Mouse (Mus musculus): ENCODE measurements at regions not wholly inside any gene's neighbourhood (a gene's known extent, or its start where the extent isn't known, plus 50 kb on each side); places are given as distances from the start of the nearest gene placed in this dataset.

DNA sequence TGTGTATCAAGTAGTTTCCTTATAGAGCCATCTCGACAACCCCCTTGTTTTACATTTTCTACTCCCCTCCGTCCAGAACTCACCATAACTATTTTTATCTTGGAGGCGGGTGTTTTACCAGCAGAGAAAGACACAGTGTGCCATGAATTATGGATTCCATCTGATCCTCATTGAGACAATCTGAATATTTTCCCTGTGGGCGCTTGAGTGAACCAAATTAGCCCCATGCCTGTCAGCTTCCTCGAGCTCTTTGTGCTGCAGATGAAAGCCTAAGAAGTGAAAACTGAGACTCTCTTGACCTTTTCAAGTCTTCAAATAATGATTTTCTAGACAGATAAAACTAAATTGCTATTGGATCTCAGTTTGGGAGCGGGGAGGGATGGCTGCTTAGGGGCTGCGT, 134.0 kb upstream of the Ddx18 start:
- Histone ChIP-seq H3K27ac (replicated peaks; ENCODE audit: low read depth, low read length) (no peak overlapping the region), H3K4me2 (ENCODE audit: low read depth, low read length) (0 out of 2 replicates have a peak overlapping the region, but pooled peaks have one; percentile 18), H3K27me3 (replicated peaks; ENCODE audit: control insufficient read depth, insufficient read depth, low read length) (no peaks in the 10 kb centered on the region), H3K9ac (ENCODE audit: low read depth, low read length) (no peak overlapping the region; the same call in 1 of the 2 replicates), H3K4me1 (ENCODE audit: control insufficient read depth, insufficient read depth, low read length) (no peaks in the 10 kb centered on the region), H3K9me3 (ENCODE audit: control insufficient read depth, low read length) (no peaks in the 10 kb centered on the region), H3K36me3 (ENCODE audit: control insufficient read depth, insufficient read depth, low read length) (no peaks in the 10 kb centered on the region), H3K4me3 (ENCODE audit: low read depth, low read length) (no peak overlapping the region)
- peak; percentile 65 for DNase-seq (ENCODE audit: low spot score)
- WGBS = 22% methylated on average over 7 of the region's 7 CpGs
- no peak for ATAC-seq (ENCODE audit: low read depth)

- Histone ChIP-seq H3K4me2 (ENCODE audit: low read depth, low read length) (no peak overlapping the region), H3K27me3 (replicated peaks; ENCODE audit: control insufficient read depth, insufficient read depth, low read length) (no peaks in the 10 kb centered on the region), H3K9me3 (ENCODE audit: control insufficient read depth, low read length) (no peaks in the 10 kb centered on the region), H3K4me1 (ENCODE audit: control insufficient read depth, insufficient read depth, low read length) (no peaks in the 10 kb centered on the region), H3K9ac (ENCODE audit: low read depth, low read length) (no peak overlapping the region), H3K27ac (replicated peaks; ENCODE audit: low read depth, low read length) (no peak overlapping the region), H3K36me3 (ENCODE audit: control insufficient read depth, insufficient read depth, low read length) (no peaks in the 10 kb centered on the region), H3K4me3 (ENCODE audit: low read depth, low read length) (no peak overlapping the region)
- DNase-seq (ENCODE audit: low spot score) = peak; percentile 7
- no peak for ATAC-seq (ENCODE audit: low read depth)
- WGBS = 55% methylated on average over 1 of the region's 1 CpGs
Measured at GRCm38 (mm10) chr1:121653901-121654300, 86.1 kb upstream of the Ddx18 start.

- Histone ChIP-seq H3K4me1 (ENCODE audit: control insufficient read depth, insufficient read depth, low read length) (no peaks in the 10 kb centered on the region), H3K27me3 (replicated peaks; ENCODE audit: control insufficient read depth, insufficient read depth, low read length) (no peaks in the 10 kb centered on the region), H3K9me3 (ENCODE audit: control insufficient read depth, low read length) (no peaks in the 10 kb centered on the region), H3K4me2 (ENCODE audit: low read depth, low read length) (no peak overlapping the region), H3K36me3 (ENCODE audit: control insufficient read depth, insufficient read depth, low read length) (no peaks in the 10 kb centered on the region), H3K4me3 (ENCODE audit: low read depth, low read length) (no peak overlapping the region), H3K27ac (replicated peaks; ENCODE audit: low read depth, low read length) (no peak overlapping the region), H3K9ac (ENCODE audit: low read depth, low read length) (no peak overlapping the region)
- ATAC-seq (ENCODE audit: low read depth) = no peak
- DNase-seq (ENCODE audit: low spot score) = no peak
- WGBS = 94% methylated on average over 3 of the region's 3 CpGs
Measured at GRCm38 (mm10) chr1:121650071-121650470, 82.3 kb upstream of the Ddx18 start.

GRCm38 (mm10) chr1:121631466-121631865, 63.7 kb upstream of the Ddx18 start:
- DNase-seq (ENCODE audit: low spot score) (no peak), ATAC-seq (ENCODE audit: low read depth) (no peak)
- no peak overlapping the region for H3K27ac ChIP-seq (replicated peaks; ENCODE audit: low read depth, low read length)
- no peak overlapping the region for H3K9ac ChIP-seq (ENCODE audit: low read depth, low read length)
- H3K4me3 ChIP-seq (ENCODE audit: low read depth, low read length) = no peak overlapping the region
- no peaks in the 10 kb centered on the region for H3K9me3 ChIP-seq (ENCODE audit: control insufficient read depth, low read length)
- no peaks in the 10 kb centered on the region for H3K36me3 ChIP-seq (ENCODE audit: control insufficient read depth, insufficient read depth, low read length)
- 82% methylated on average over 2 of the region's 2 CpGs for WGBS
- no peaks in the 10 kb centered on the region for H3K4me1 ChIP-seq (ENCODE audit: control insufficient read depth, insufficient read depth, low read length)
- H3K27me3 ChIP-seq (replicated peaks; ENCODE audit: control insufficient read depth, insufficient read depth, low read length) = no peaks in the 10 kb centered on the region
- no peak overlapping the region for H3K4me2 ChIP-seq (ENCODE audit: low read depth, low read length)

DNA sequence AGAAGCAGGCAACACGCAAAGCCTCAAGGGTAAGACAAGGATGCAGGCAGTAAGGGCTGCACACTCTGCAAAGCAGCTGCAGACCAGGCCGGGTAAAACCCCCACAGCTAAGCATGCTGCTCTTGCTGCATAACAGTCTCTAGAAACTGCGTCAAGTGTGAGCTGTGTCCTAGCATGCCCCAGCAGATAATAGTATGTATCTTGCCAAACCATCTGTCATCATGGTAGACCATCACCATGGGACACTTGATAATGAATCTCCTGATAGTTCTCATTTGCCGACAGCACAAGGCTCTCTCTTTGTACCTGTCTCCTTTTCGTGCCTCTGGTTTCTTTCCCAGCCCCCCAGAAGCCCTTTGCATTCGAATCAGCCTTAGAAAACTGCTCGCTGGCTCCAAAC, 52.5 kb upstream of the Ddx18 start:
- Histone ChIP-seq H3K27ac (replicated peaks; ENCODE audit: low read depth, low read length) (no peak overlapping the region), H3K27me3 (replicated peaks; ENCODE audit: control insufficient read depth, insufficient read depth, low read length) (no peaks in the 10 kb centered on the region), H3K4me3 (ENCODE audit: low read depth, low read length) (no peak overlapping the region), H3K36me3 (ENCODE audit: control insufficient read depth, insufficient read depth, low read length) (no peaks in the 10 kb centered on the region), H3K9ac (ENCODE audit: low read depth, low read length) (no peak overlapping the region), H3K4me2 (ENCODE audit: low read depth, low read length) (no peak overlapping the region), H3K9me3 (ENCODE audit: control insufficient read depth, low read length) (0 out of 2 replicates have a peak, but pooled peaks cover 3% of the 10 kb centered on the region), H3K4me1 (ENCODE audit: control insufficient read depth, insufficient read depth, low read length) (no peaks in the 10 kb centered on the region)
- ATAC-seq (ENCODE audit: low read depth) = no peak
- WGBS = 68% methylated on average over 7 of the region's 7 CpGs
- DNase-seq (ENCODE audit: low spot score) = no peak

GRCm38 (mm10) chr1:121618550-121618949, 50.8 kb upstream of the Ddx18 start:
- H3K4me3 ChIP-seq (ENCODE audit: low read depth, low read length) = no peak overlapping the region
- ATAC-seq (ENCODE audit: low read depth) = no peak
- H3K9ac ChIP-seq (ENCODE audit: low read depth, low read length) = no peak overlapping the region
- no peaks in the 10 kb centered on the region for H3K4me1 ChIP-seq (ENCODE audit: control insufficient read depth, insufficient read depth, low read length)
- DNase-seq (ENCODE audit: low spot score) = no peak
- no peak overlapping the region for H3K4me2 ChIP-seq (ENCODE audit: low read depth, low read length)
- H3K27ac ChIP-seq (replicated peaks; ENCODE audit: low read depth, low read length) = no peak overlapping the region
- H3K27me3 ChIP-seq (replicated peaks; ENCODE audit: control insufficient read depth, insufficient read depth, low read length) = no peaks in the 10 kb centered on the region
- H3K36me3 ChIP-seq (ENCODE audit: control insufficient read depth, insufficient read depth, low read length) = no peaks in the 10 kb centered on the region
- H3K9me3 ChIP-seq (ENCODE audit: control insufficient read depth, low read length) = 0 out of 2 replicates have a peak, but pooled peaks cover 3% of the 10 kb centered on the region

All from embryonic facial prominence, embryonic 14.5 days (tissue).